36 mouse cellular contexts compared by ENCODE assay signal in the genomic region with DNA sequence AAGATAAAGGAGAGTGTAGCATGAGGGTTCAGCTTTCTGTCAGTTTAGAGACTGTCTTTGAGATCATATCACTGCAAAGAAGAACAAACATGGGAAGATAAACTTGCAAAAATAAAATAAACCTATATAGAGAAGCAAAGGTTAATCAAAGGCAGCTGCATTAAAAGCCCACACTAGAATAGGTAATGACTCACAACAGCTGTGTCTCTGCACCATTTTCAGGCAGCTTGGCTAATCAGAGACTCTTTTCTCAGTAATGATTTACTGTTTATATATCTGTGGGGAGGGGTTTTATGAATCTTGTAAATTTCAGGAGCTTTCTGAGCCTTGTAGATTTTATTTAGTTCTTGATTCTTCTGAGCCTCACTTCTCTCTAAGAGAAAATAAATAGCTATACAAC. TPM values are rescaled to one million over a fixed set of nuclear protein-coding genes. Genes with fewer than 3 reads are reported as not detected.
"Had no signal": no experiment of that assay in that cellular context is flagged by ENCODE, and none has a peak within 500 bp of the region (broad histone marks: within the 10 kb centered on the region; RNA-seq: fewer than 3 reads in every experiment).

No protein-coding gene starts in this region.

- H3K27me3 ChIP-seq: heart, embryonic 12.5 days; heart, embryonic 13.5 days; heart, embryonic 15.5 days; hindbrain, embryonic 12.5 days; hindbrain, embryonic 13.5 days; hindbrain, embryonic 15.5 days; intestine, embryonic 15.5 days; kidney, embryonic 15.5 days had no signal

- H3K4me1 ChIP-seq: hindbrain, embryonic 10.5 days; hindbrain, embryonic 12.5 days; hindbrain, embryonic 13.5 days; hindbrain, embryonic 15.5 days; intestine, embryonic 15.5 days; kidney, embryonic 15.5 days had no signal

- DNase-seq: heart, postnatal 10 days; heart, postnatal 14 days; heart, postnatal 36 days; heart, postnatal 4 days; kidney, adult 11 months; kidney, adult 18-20 months; kidney, adult 2 months; kidney, adult 8-10 months; kidney, adult 9 months; kidney, postnatal 10 days; kidney, postnatal 14 days; kidney, postnatal 25 days; kidney, postnatal 36 days; kidney, postnatal 4 days; layer of hippocampus, adult 9-11 months; layer of hippocampus, postnatal 36 days had no signal

- H3K27ac ChIP-seq: heart, embryonic 13.5 days; heart, embryonic 15.5 days; hindbrain, embryonic 10.5 days; hindbrain, embryonic 12.5 days; hindbrain, embryonic 13.5 days; hindbrain, embryonic 14.5 days; hindbrain, embryonic 15.5 days; hindbrain, postnatal 0 days; intestine, embryonic 15.5 days; kidney, embryonic 15.5 days; kidney, postnatal 0 days; layer of hippocampus, adult 2 months; left cerebral cortex, adult 2 months had no signal

- H3K9me3 ChIP-seq: heart, embryonic 12.5 days; heart, embryonic 13.5 days; heart, embryonic 15.5 days; hindbrain, embryonic 10.5 days; hindbrain, embryonic 12.5 days; hindbrain, embryonic 13.5 days; hindbrain, embryonic 15.5 days; intestine, embryonic 15.5 days; kidney, embryonic 15.5 days had no signal

- H3K4me2 ChIP-seq: heart, embryonic 11.5 days; heart, embryonic 12.5 days; heart, embryonic 13.5 days; heart, embryonic 15.5 days; hindbrain, embryonic 12.5 days; hindbrain, embryonic 13.5 days; hindbrain, embryonic 14.5 days; hindbrain, embryonic 15.5 days; intestine, embryonic 15.5 days; kidney, embryonic 15.5 days had no signal

- H3K36me3 ChIP-seq: heart, embryonic 12.5 days; heart, embryonic 13.5 days; heart, embryonic 15.5 days; hindbrain, embryonic 10.5 days; hindbrain, embryonic 12.5 days; hindbrain, embryonic 13.5 days; hindbrain, embryonic 15.5 days; intestine, embryonic 15.5 days; kidney, embryonic 15.5 days had no signal

- H3K9ac ChIP-seq: heart, embryonic 12.5 days; heart, embryonic 13.5 days; heart, embryonic 15.5 days; hindbrain, embryonic 12.5 days; hindbrain, embryonic 13.5 days; hindbrain, embryonic 14.5 days; hindbrain, embryonic 15.5 days; intestine, embryonic 15.5 days; kidney, embryonic 15.5 days had no signal

- H3K4me3 ChIP-seq: heart, embryonic 12.5 days; heart, embryonic 13.5 days; heart, embryonic 15.5 days; hindbrain, embryonic 10.5 days; hindbrain, embryonic 12.5 days; hindbrain, embryonic 13.5 days; hindbrain, embryonic 15.5 days; intestine, embryonic 15.5 days; kidney, embryonic 15.5 days; layer of hippocampus, adult 2 months; left cerebral cortex, adult 2 months had no signal

- ATAC-seq: hindbrain, embryonic 16.5 days; hindbrain, postnatal 0 days; inflammation-experienced regulatory T-cells, adult 6 months; intestine, embryonic 15.5 days; intestine, embryonic 16.5 days; intestine, postnatal 0 days had no signal

RNA-seq across cellular contexts. Expression of a gene that starts 15.7 kb away (rescaled TPM):
- total RNA-seq: hematopoietic stem cell, adult 5-6 weeks had no signal
